Mouse (Mus musculus): ENCODE data around the gene Zfp579.
A peak's percentile ranks its signal among the peaks of the same experiment; 100 is the strongest.

Gene Zfp579

GRCm38 (mm10) chr7:4957361-4957760, 38.6 kb downstream of the Zfp579 start:
- no peak for DNase-seq (ENCODE audit: low spot score)

GRCm38 (mm10) chr7:4953815-4954445, 42.0 kb downstream of the Zfp579 start:
- DNase-seq (ENCODE audit: low spot score): no peak

GRCm38 (mm10) chr7:4950561-4951342, 45.2 kb downstream of the Zfp579 start:
- DNase-seq (ENCODE audit: low spot score): no peak

DNA sequence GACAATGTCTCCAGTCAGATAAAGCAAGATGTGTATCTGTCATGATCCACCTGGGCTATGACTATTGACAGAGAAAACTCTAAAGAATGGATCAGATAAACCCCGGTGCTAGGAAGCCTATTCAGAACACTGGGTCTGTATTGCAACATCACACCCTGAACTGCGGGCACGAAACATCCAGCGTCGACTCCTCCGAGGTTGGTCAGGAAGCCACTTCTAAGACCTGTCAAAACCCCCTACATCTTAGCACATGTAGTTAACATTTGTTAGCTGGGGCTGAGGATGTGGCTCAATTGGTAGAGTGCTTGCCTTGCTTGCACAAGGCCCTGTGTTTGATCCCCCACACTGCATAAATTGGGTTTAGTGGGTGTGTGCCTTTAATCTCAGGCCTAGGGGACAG, 47.6 kb downstream of the Zfp579 start:
- DNase-seq (ENCODE audit: low spot score): no peak

GRCm38 (mm10) chr7:4947855-4948254, 48.1 kb downstream of the Zfp579 start:
- DNase-seq (ENCODE audit: low spot score): peak; percentile 83

DNA sequence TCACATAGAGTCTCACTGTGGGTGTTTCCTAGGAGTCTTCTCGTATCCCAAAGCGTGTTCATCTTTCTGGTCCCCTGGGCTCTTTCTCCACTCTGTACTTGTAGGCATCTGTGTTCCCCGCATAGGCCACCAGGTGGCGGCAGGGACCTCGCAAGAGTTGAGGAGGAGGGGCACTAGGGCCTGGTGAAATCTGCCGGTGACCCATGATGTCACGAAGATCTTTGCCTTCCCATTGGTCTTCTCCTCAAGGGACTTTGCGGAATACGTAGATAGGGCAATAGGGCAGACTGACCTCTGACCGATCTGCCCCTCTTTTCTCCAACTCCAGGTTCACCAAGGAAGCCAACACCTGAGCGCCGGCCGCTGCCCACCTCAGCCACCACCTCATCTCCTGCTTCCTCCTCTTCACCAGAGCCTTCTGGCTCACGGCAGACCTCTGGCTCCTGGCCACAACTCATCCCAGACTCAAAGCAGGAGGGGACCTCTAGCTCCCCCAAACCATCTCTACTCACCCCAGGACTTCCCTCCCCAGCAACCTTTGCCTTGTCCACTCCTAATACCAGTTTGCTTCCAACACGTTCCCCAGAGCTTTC, 52.6 kb downstream of the Zfp579 start:
- peak; percentile 96 for DNase-seq (ENCODE audit: low spot score)

- DNase-seq (ENCODE audit: low spot score): no peak
Measured at GRCm38 (mm10) chr7:4942673-4943072, 53.3 kb downstream of the Zfp579 start.

DNA sequence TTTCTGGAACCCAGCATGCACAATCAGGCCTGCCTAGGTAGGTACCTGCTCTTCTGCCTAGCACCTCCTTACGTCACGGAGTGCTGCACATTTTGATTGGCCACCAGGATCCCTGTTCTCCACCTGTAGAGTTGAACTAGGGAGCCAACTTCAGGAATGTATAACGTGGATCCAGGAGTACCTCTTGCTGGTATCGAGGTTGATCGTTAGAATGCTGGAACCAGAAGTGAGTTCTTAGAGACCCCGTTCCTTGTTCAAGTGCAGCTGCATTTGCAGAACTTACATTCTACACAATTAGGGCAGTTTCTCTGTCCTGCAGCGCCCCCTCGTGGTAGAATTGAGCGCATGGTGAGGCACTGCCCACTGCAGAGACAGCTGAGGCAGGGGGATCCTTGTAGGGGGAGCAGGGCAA, 55.9 kb downstream of the Zfp579 start:
- peak; percentile 91 for DNase-seq (ENCODE audit: low spot score)

GRCm38 (mm10) chr7:4938456-4938855, 57.5 kb downstream of the Zfp579 start:
- DNase-seq (ENCODE audit: low spot score): peak; percentile 85

DNA sequence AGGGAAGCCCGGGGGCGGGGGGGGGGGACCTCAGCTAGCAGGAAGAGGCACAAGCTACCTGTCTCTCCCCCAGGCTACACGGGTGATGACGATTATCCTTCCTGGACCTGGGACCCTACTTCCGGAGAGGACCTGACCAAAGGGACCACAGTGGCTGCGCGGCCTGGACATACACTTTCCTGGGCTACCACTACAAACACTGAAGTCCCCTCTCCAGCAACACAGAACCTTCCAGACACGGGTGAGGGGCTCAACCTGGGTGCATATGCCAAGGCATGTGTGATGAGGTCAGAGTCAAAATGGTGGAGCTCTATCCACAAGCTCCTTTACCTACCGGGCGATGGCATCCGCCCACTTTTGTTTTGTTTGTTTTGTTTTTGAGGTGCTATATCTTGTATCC, 58.6 kb downstream of the Zfp579 start:
- DNase-seq (ENCODE audit: low spot score): no peak

- no peak for DNase-seq (ENCODE audit: low spot score)
Measured at GRCm38 (mm10) chr7:4936832-4937231, 59.1 kb downstream of the Zfp579 start.

DNA sequence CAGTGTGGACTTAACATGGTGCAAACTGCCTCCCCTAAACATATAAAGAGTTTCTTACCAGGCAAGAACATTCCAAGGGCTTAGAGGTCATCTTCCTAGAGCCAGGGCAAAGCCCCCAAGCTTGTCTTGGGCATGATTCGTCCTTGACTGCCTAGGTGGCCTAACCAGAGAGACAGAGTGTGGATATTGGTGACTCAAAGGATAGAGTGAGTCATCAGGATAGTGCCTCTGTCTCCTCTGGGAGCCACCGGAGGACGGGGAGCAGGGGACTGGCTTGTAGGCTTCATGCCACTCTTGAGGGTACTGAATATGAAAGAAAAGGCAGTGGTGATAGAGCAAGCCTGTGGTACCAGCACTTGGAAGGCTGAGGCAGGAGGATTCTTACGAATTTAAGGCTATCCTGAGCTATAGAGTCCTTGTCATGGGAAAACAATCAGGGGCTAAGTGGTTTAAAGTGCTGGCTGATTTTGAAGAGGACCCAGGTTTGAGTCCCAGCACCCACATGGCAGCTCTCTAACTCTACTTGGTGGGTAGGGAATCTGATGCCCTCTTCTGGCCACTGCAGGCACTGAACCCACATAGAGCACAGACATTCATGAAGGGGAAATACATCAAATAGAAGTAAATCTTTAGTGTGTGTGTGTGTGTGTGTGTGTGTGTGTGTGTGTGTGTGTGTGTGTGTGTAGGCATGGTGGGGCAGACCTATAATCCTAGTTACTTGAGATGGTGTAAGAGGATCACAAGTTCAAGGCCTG, 61.6 kb downstream of the Zfp579 start:
- DNase-seq (ENCODE audit: low spot score): no peak

Data from testis, postnatal 10 days (tissue).